Mouse (Mus musculus): ENCODE results near the gene Nup54.

Gene Nup54

GRCm38 (mm10) chr5:92372605-92373004 is 62.4 kb downstream of the Nup54 start:
- no peak for DNase-seq

- no peak for DNase-seq
Observed at GRCm38 (mm10) chr5:92371361-92371976, 63.5 kb downstream of the Nup54 start.

- DNase-seq: no peak
Observed at GRCm38 (mm10) chr5:92370891-92371290, 64.1 kb downstream of the Nup54 start.

- no peak for DNase-seq
Observed at GRCm38 (mm10) chr5:92370392-92370791, 64.6 kb downstream of the Nup54 start.

GRCm38 (mm10) chr5:92369151-92369994 is 65.6 kb downstream of the Nup54 start:
- DNase-seq: no peak

- no peak for DNase-seq
Observed at GRCm38 (mm10) chr5:92368392-92368791, 66.6 kb downstream of the Nup54 start.

- DNase-seq: no peak
Observed at GRCm38 (mm10) chr5:92366565-92366964, 68.5 kb downstream of the Nup54 start.

Measured in thymus, postnatal 36 days (tissue).